Mouse (Mus musculus) central nervous system, embryonic 11.5 days (tissue): ENCODE data around the gene Ddx6. TPM values are rescaled to one million over a fixed set of nuclear protein-coding genes. Genes with fewer than 3 reads are reported as not detected.

Experiments
- polyA plus RNA-seq: library from polyadenylated mRNA; depleted of rRNA; stranded (reverse); fragments of >200 nt; gene quantifications from 2 replicates; pipeline ENCODE4 v1.2.3, GENCODE M21; 2012; rRNA removed

Gene Ddx6
- 52.3 and 67.1 TPM in 2 replicates for polyA plus RNA-seq

GRCm38 (mm10) chr9:44604779-44605615 lies at the start of gene Ddx6:
Ddx6 (plus strand) TSS chr9:44604892.

GRCm38 (mm10) chr9:44561597-44561996 lies 43.1 kb upstream of the Ddx6 start, which contains the start of gene Cxcr5:
Cxcr5 (minus strand) TSS chr9:44561877.

GRCm38 (mm10) chr9:44673005-44673404 lies 68.3 kb downstream of the Ddx6 start, which contains the start of gene Treh:
Treh (plus strand) TSS chr9:44673233.

Other genes starting within 250 kb of the Ddx6 start
- gene Vps11, start 243.2 kb upstream of the Ddx6 start, polyA plus RNA-seq: 24.8 and 28.6 TPM in 2 replicates
- 59.1 and 68.3 TPM in 2 replicates for gene Hyou1, start 225.4 kb upstream of the Ddx6 start, polyA plus RNA-seq
- 20.2 TPM in 2 replicates for gene Slc37a4, start 208.0 kb upstream of the Ddx6 start, polyA plus RNA-seq
- 853 and 1,290 TPM in 2 replicates for gene Rps25, start 197.8 kb upstream of the Ddx6 start, polyA plus RNA-seq
- gene Trappc4, start 197.3 kb upstream of the Ddx6 start, polyA plus RNA-seq: 123 and 141 TPM in 2 replicates
- 37.0 and 40.8 TPM in 2 replicates for gene Ccdc84, start 186.3 kb upstream of the Ddx6 start, polyA plus RNA-seq
- gene Foxr1, start 163.8 kb upstream of the Ddx6 start, polyA plus RNA-seq: not detected in 2 replicates
- 0.11 and 0.43 TPM in 2 replicates for gene Upk2, start 149.9 kb upstream of the Ddx6 start, polyA plus RNA-seq
- 15.7 and 19.1 TPM in 2 replicates for gene Bcl9l, start 122.1 kb upstream of the Ddx6 start, polyA plus RNA-seq
- gene Cxcr5, start 43.0 kb upstream of the Ddx6 start, polyA plus RNA-seq: not detected in 2 replicates
- gene Treh, start 68.3 kb downstream of the Ddx6 start, polyA plus RNA-seq: not detected in 2 replicates
- gene Phldb1, start 130.3 kb downstream of the Ddx6 start, polyA plus RNA-seq: 88.9 and 184 TPM in 2 replicates
- gene Arcn1, start 163.0 kb downstream of the Ddx6 start, polyA plus RNA-seq: 97.4 and 105 TPM in 2 replicates
- gene Ift46, start 163.0 kb downstream of the Ddx6 start, polyA plus RNA-seq: 126 and 128 TPM in 2 replicates
- gene Tmem25, start 194.4 kb downstream of the Ddx6 start, polyA plus RNA-seq: 3.8 and 6.6 TPM in 2 replicates
- gene Ttc36, start 198.2 kb downstream of the Ddx6 start, polyA plus RNA-seq: 0.83 and 0.94 TPM in 2 replicates